Mouse (Mus musculus) kidney, postnatal 0 days (tissue): ENCODE results near the gene Hoxc6. TPM values are rescaled to one million over a fixed set of nuclear protein-coding genes. Genes with fewer than 3 reads are reported as not detected.

ENCODE experiments used
- ATAC-seq: fragments of 200-750 bp; cut with Nextera tagmentation; replicated peaks from 2 replicates; pipeline ENCODE4 v1.8.0; 2017; ENCODE audit warnings: low read depth, moderate number of reproducible peaks, moderate TSS enrichment, moderate library complexity; ENCODE audit not compliant: low FRiP score
- DNase-seq: peaks from one replicate; pipeline ENCODE4 v3.0.0-alpha.2; 2016; ENCODE audit warnings: low spot score
- H3K27ac ChIP-seq: fragments of 300-500 bp; sonication (generic); 2 replicates; pipeline ENCODE4 v1.5.1; 2014; ENCODE audit warnings: mild to moderate bottlenecking
- H3K27me3 ChIP-seq: fragments of 300-500 bp; sonication (generic); 2 replicates; pipeline ENCODE4 v1.6.1; 2014; ENCODE audit warnings: low read length, mixed read lengths; ENCODE audit not compliant: insufficient read depth
- H3K36me3 ChIP-seq: fragments of 300-500 bp; sonication (generic); 2 replicates; pipeline ENCODE4 v1.6.1; 2014; ENCODE audit warnings: low read length, mixed read lengths; ENCODE audit not compliant: insufficient read depth
- H3K4me1 ChIP-seq: fragments of 300-500 bp; sonication (generic); replicated peaks from 2 replicates; pipeline ENCODE4 v1.6.1; 2014; ENCODE audit warnings: antibody characterized with exemption, low read length, mixed read lengths; ENCODE audit not compliant: insufficient read depth
- H3K4me2 ChIP-seq: fragments of 300-500 bp; sonication (generic); 2 replicates; pipeline ENCODE4 v1.6.1; 2014; ENCODE audit warnings: mild to moderate bottlenecking, low read length, moderate library complexity, mixed read lengths
- H3K4me3 ChIP-seq: fragments of 300-500 bp; sonication (generic); replicated peaks from 2 replicates; pipeline ENCODE4 v1.5.1; 2014; ENCODE audit warnings: low read depth, low read length
- H3K9ac ChIP-seq: fragments of 300-500 bp; sonication (generic); 2 replicates; pipeline ENCODE4 v1.6.1; 2014; ENCODE audit warnings: low read depth, low read length
- H3K9me3 ChIP-seq: fragments of 300-500 bp; sonication (generic); replicated peaks from 2 replicates; pipeline ENCODE4 v1.6.1; 2016; ENCODE audit warnings: low read length, inconsistent platforms, mixed read lengths
- CTCF ChIP-seq: IDR thresholded peaks from 2 replicates; pipeline ENCODE4 v1.5.1; 2016; ENCODE audit warnings: antibody characterized with exemption, low read depth, mild to moderate bottlenecking, moderate library complexity
- WGBS: fragments of 180-500 bp; shearing (Covaris S2); extraction: QIAGEN DNeasy Blood & Tissue Kit; methylation state at CpG from one replicate; pipeline ENCODE4 v1.1.7; 2014; 5-methylcytosine and 5-hydroxymethylcytosine counted together
- polyA plus RNA-seq: library from polyadenylated mRNA; unstranded; fragments of >200 nt; fragmentation: Nextera tagmentation; extraction: Ambion mirVana; gene quantifications from 2 replicates; pipeline ENCODE4 v1.2.1, GENCODE M21; 2015

Gene Hoxc6
- polyA plus RNA-seq, result 7.8 and 9.3 TPM in 2 replicates

GRCm38 (mm10) chr15:102997939-102998355 lies at the start of gene Hoxc6:
Hoxc6 (plus strand) TSS chr15:102998257.
- DNase-seq (peak; percentile 97), ATAC-seq (peak; percentile 22)
- H3K4me3 ChIP-seq, result peak within 1 kb of the TSS; percentile 45
- no peaks in the 10 kb centered on the region for H3K9me3 ChIP-seq
- 1% methylated on average over 19 of the region's 19 CpGs for WGBS
- H3K4me1 ChIP-seq, result peaks cover 26% of the 10 kb centered on the region; the same call in 1 of the 2 replicates
- H3K9ac ChIP-seq, result peak within 1 kb of the TSS; percentile 83
- H3K4me2 ChIP-seq, result peak within 1 kb of the TSS; percentile 80
- 0 out of 2 replicates have a peak, but pooled peaks cover 8% of the 10 kb centered on the region for H3K27me3 ChIP-seq
- no peak for TF ChIP-seq CTCF
- H3K27ac ChIP-seq, result peak within 1 kb of the TSS; percentile 92
- no peaks in the 10 kb centered on the region for H3K36me3 ChIP-seq

DNA sequence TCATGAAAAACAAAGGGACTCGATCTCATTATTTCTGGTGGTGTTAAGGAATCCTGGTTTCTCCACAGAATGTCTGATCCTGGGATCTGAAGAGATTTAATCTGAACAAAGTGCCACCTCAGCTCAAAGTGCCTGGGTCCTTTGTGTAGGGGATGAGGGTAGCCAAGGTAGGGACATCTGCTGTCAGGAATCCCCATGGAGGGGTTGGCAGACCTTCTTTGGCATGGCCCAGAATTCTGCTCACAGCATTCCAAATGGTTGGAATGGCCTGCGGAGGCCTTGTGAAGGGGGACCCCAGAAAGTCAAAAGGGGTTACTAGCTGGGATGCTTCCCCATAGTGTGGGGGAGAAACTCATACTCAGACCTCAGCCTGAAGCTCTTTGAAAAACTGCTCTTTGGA lies 49.2 kb upstream of the Hoxc6 start:
- Histone ChIP-seq H3K9me3 (no peaks in the 10 kb centered on the region), H3K27me3 (peaks cover 80% of the 10 kb centered on the region), H3K4me2 (no peak overlapping the region), H3K27ac (no peak overlapping the region), H3K4me1 (no peaks in the 10 kb centered on the region), H3K4me3 (no peak overlapping the region), H3K9ac (no peak overlapping the region), H3K36me3 (no peaks in the 10 kb centered on the region)
- no peak for ATAC-seq
- no peak for TF ChIP-seq CTCF
- no peak for DNase-seq
- WGBS, result 38% methylated on average over 2 of the region's 2 CpGs

- Histone ChIP-seq H3K27me3 (peaks cover 71% of the 10 kb centered on the region), H3K4me3 (no peak overlapping the region), H3K27ac (no peak overlapping the region), H3K4me1 (peaks cover 6% of the 10 kb centered on the region; the same call in 1 of the 2 replicates), H3K9ac (no peak overlapping the region), H3K9me3 (no peaks in the 10 kb centered on the region), H3K36me3 (no peaks in the 10 kb centered on the region), H3K4me2 (no peak overlapping the region)
- WGBS, result 10% methylated on average over 20 of the region's 20 CpGs
- DNase-seq (no peak), ATAC-seq (no peak)
- TF ChIP-seq CTCF, result no peak
Measured at GRCm38 (mm10) chr15:102949696-102950095, 48.4 kb upstream of the Hoxc6 start.

GRCm38 (mm10) chr15:102950877-102951276 lies 47.2 kb upstream of the Hoxc6 start:
- H3K4me1 ChIP-seq, result peaks cover 6% of the 10 kb centered on the region; the same call in 1 of the 2 replicates
- peaks cover 60% of the 10 kb centered on the region for H3K27me3 ChIP-seq
- no peaks in the 10 kb centered on the region for H3K9me3 ChIP-seq
- no peak overlapping the region for H3K9ac ChIP-seq
- ATAC-seq (no peak), DNase-seq (no peak)
- no peak overlapping the region for H3K4me2 ChIP-seq
- no peaks in the 10 kb centered on the region for H3K36me3 ChIP-seq
- no peak for TF ChIP-seq CTCF
- 33% methylated on average over 2 of the region's 2 CpGs for WGBS
- no peak overlapping the region for H3K27ac ChIP-seq
- H3K4me3 ChIP-seq, result no peak overlapping the region

- H3K4me1 ChIP-seq, result peaks cover 13% of the 10 kb centered on the region
- H3K36me3 ChIP-seq, result no peaks in the 10 kb centered on the region
- DNase-seq (no peak), ATAC-seq (no peak)
- H3K4me2 ChIP-seq, result peak overlapping the region; percentile 85
- no peak overlapping the region for H3K9ac ChIP-seq
- peaks cover 34% of the 10 kb centered on the region for H3K27me3 ChIP-seq
- no peaks in the 10 kb centered on the region for H3K9me3 ChIP-seq
- 46% methylated on average over 6 of the region's 6 CpGs for WGBS
- no peak overlapping the region for H3K27ac ChIP-seq
- no peak for TF ChIP-seq CTCF
- H3K4me3 ChIP-seq, result peak overlapping the region; percentile 59
Measured at GRCm38 (mm10) chr15:102953561-102953960, 44.5 kb upstream of the Hoxc6 start.

DNA sequence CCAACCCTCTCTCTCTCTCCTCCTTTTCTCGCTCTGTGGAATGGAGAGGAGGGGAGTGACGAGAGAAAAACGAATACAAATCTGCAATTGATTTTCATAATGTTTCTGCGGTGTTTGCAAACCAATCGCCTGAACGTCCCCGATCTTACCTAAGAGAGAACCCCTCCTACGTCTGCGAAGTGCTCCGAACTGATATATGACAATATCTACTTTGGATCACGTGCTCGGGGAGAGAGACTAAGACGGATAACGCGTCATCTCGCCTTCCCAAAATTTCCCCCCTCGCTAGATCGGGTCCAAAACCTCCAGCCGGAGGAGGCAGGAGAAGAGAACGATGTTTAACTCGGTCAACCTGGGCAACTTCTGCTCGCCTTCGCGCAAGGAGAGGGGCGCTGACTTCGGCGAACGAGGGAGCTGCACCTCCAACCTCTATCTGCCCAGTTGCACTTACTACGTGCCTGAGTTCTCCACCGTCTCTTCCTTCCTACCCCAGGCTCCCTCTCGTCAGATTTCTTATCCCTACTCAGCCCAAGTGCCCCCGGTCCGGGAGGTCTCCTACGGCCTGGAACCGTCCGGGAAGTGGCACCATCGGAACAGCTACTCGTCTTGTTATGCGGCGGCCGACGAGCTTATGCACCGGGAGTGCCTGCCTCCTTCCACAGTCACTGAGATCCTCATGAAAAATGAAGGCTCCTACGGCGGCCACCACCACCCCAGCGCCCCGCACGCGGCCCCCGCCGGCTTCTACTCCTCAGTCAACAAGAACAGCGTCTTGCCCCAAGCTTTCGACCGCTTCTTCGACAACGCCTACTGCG lies 43.7 kb upstream of the Hoxc6 start, which contains the start of gene Hoxc11:
TSS of gene Hoxc11 (plus strand) at position 236 of the 815 bp plus-strand sequence.
- no peak for TF ChIP-seq CTCF
- Histone ChIP-seq H3K36me3 (no peaks in the 10 kb centered on the region), H3K27ac (peak within 1 kb of the TSS; percentile 82), H3K4me3 (peak within 1 kb of the TSS; percentile 59), H3K9ac (peak within 1 kb of the TSS; percentile 72), H3K4me2 (peak within 1 kb of the TSS; percentile 85), H3K9me3 (no peaks in the 10 kb centered on the region), H3K27me3 (peaks cover 28% of the 10 kb centered on the region), H3K4me1 (peaks cover 13% of the 10 kb centered on the region)
- ATAC-seq, result 0 out of 2 replicates have a peak, but pooled peaks have one; percentile 15
- WGBS, result under 1% methylated on average over 56 of the region's 57 CpGs
- DNase-seq, result peak; percentile 57
